In genomic region chr16:20805086-20805485, GRCm38 (mm10) we compare ENCODE assay signal across 8 mouse cellular contexts.
DNase-seq lines count a peak whose midpoint lies in the region; ATAC-seq and TF ChIP-seq lines count a peak whose summit lies in the region.

No protein-coding gene starts in this region.

- H3K27ac ChIP-seq in liver, embryonic 11.5 days (ENCODE audit: low read depth, low read length) = no peak overlapping the region
- H3K27ac ChIP-seq in embryonic fibroblast, embryonic 13.5 days (ENCODE audit: insufficient read depth, low read length) = 0 out of 2 replicates have a peak overlapping the region, but pooled peaks have one; percentile 22
- H3K27ac ChIP-seq in intestine, embryonic 16.5 days (ENCODE audit: low read length) = peak overlapping the region; percentile 43; the same call in 1 of the 2 replicates
- H3K27ac ChIP-seq in neural tube, embryonic 12.5 days = no peak overlapping the region

- H3K9me3 ChIP-seq in liver, embryonic 11.5 days (ENCODE audit: control insufficient read depth, low read length) = no peaks in the 10 kb centered on the region
- H3K9me3 ChIP-seq in intestine, embryonic 16.5 days (ENCODE audit: control insufficient read depth, low read length) = no peaks in the 10 kb centered on the region
- H3K9me3 ChIP-seq in neural tube, embryonic 12.5 days = no peaks in the 10 kb centered on the region

- H3K4me3 ChIP-seq in liver, embryonic 11.5 days (ENCODE audit: low read depth, low read length) = peak overlapping the region; percentile 25
- no peak overlapping the region for H3K4me3 ChIP-seq in embryonic fibroblast, embryonic 13.5 days (ENCODE audit: insufficient read depth, low read length)
- peak overlapping the region; percentile 36 for H3K4me3 ChIP-seq in intestine, embryonic 16.5 days (ENCODE audit: low read length)
- 0 out of 2 replicates have a peak overlapping the region, but pooled peaks have one; percentile 35 for H3K4me3 ChIP-seq in neural tube, embryonic 12.5 days

- peak overlapping the region; percentile 66 for H3K4me2 ChIP-seq in liver, embryonic 11.5 days
- H3K4me2 ChIP-seq in intestine, embryonic 16.5 days (ENCODE audit: low read depth, low read length) = peak overlapping the region; percentile 64
- peak overlapping the region; percentile 67 for H3K4me2 ChIP-seq in neural tube, embryonic 12.5 days (replicated peaks)

- 37% methylated on average over 6 of the region's 6 CpGs for WGBS in liver, embryonic 11.5 days
- 27% methylated on average over 6 of the region's 6 CpGs for WGBS in intestine, embryonic 16.5 days
- 12% methylated on average over 6 of the region's 6 CpGs for WGBS in neural tube, embryonic 12.5 days

- ATAC-seq in liver, embryonic 11.5 days (replicated peaks; ENCODE audit: low FRiP score) = no peak
- no peak for ATAC-seq in intestine, embryonic 16.5 days
- peak; percentile 34 for ATAC-seq in neural tube, embryonic 12.5 days (ENCODE audit: low FRiP score, low read depth)

- TF ChIP-seq CTCF in embryonic fibroblast, embryonic 13.5 days (IDR thresholded peaks at IDR 0.05; ENCODE audit: borderline replicate concordance, insufficient read depth, low read length) = no peak

- peaks cover 4% of the 10 kb centered on the region; the same call in 1 of the 2 replicates for H3K4me1 ChIP-seq in liver, embryonic 11.5 days (replicated peaks; ENCODE audit: control insufficient read depth, insufficient read depth, low read length)
- no peaks in the 10 kb centered on the region for H3K4me1 ChIP-seq in embryonic fibroblast, embryonic 13.5 days (ENCODE audit: control insufficient read depth, insufficient read depth, low read length)
- peaks cover 13% of the 10 kb centered on the region; the same call in 1 of the 2 replicates for H3K4me1 ChIP-seq in intestine, embryonic 16.5 days (ENCODE audit: control insufficient read depth, insufficient read depth, low read length)
- peaks cover 5% of the 10 kb centered on the region; the same call in 1 of the 2 replicates for H3K4me1 ChIP-seq in neural tube, embryonic 12.5 days

- H3K36me3 ChIP-seq in liver, embryonic 11.5 days (ENCODE audit: control insufficient read depth, insufficient read depth, low read length) = no peaks in the 10 kb centered on the region
- H3K36me3 ChIP-seq in intestine, embryonic 16.5 days (ENCODE audit: control insufficient read depth, insufficient read depth, low read length) = no peaks in the 10 kb centered on the region
- H3K36me3 ChIP-seq in neural tube, embryonic 12.5 days = no peaks in the 10 kb centered on the region

- DNase-seq in liver, embryonic 11.5 days (ENCODE audit: low spot score) = no peak
- DNase-seq in liver = no peak
- DNase-seq in layer of hippocampus, postnatal 10 days (ENCODE audit: low spot score in 2 of 2) = no peak
- DNase-seq in ovary, postnatal 10 days (ENCODE audit: low spot score) = no peak
- DNase-seq in gastrocnemius, postnatal 10 days = no peak

- no peak for TF ChIP-seq POLR2A in embryonic fibroblast, embryonic 13.5 days (IDR thresholded peaks at IDR 0.05; ENCODE audit: low read depth, low read length)

- no peak overlapping the region for H3K9ac ChIP-seq in liver, embryonic 11.5 days (ENCODE audit: low read depth, low read length)
- no peak overlapping the region for H3K9ac ChIP-seq in intestine, embryonic 16.5 days (ENCODE audit: low read depth, low read length)
- peak overlapping the region; percentile 60; the same call in 1 of the 2 replicates for H3K9ac ChIP-seq in neural tube, embryonic 12.5 days

- H3K27me3 ChIP-seq in liver, embryonic 11.5 days (replicated peaks; ENCODE audit: control insufficient read depth, insufficient read depth, low read length) = no peaks in the 10 kb centered on the region
- H3K27me3 ChIP-seq in intestine, embryonic 16.5 days (replicated peaks; ENCODE audit: control insufficient read depth, insufficient read depth, low read length) = no peaks in the 10 kb centered on the region
- no peaks in the 10 kb centered on the region for H3K27me3 ChIP-seq in neural tube, embryonic 12.5 days (replicated peaks)

Comparison
In these comparisons a context has a peak if more than half of its experiments do, and no peak if none do; other contexts are left out.
1. H3K27ac ChIP-seq: peak in embryonic fibroblast, embryonic 13.5 days (single experiment) and intestine, embryonic 16.5 days (single experiment); none in liver, embryonic 11.5 days (single experiment) and neural tube, embryonic 12.5 days (single experiment).
2. Peak in every context shown above with its lines, with median percentiles within 50 percentile points of each other: H3K4me2 ChIP-seq.